Mouse (Mus musculus) E14TG2a.4 (cell line): ENCODE data around the gene Rec8.

Experiments
- CTCF ChIP-seq: conservative IDR thresholded peaks from 2 replicates; pipeline ENCODE4 v1.5.1; 2014; ENCODE audit warnings: low read length
- POU5F1 ChIP-seq: IDR thresholded peaks from 2 replicates; pipeline ENCODE4 v1.6.1; 2014; ENCODE audit warnings: low read length, borderline replicate concordance

GRCm38 (mm10) chr14:55644261-55644888 is 26.5 kb downstream of the Rec8 start:
- TF ChIP-seq CTCF: no peak
- TF ChIP-seq POU5F1: no peak
